Mouse (Mus musculus): ENCODE measurements at regions not wholly inside any gene's neighbourhood (a gene's known extent, or its start where the extent isn't known, plus 50 kb on each side); places are given as distances from the start of the nearest gene placed in this dataset.

GRCm38 (mm10) chr3:118434311-118434710 lies 127.6 kb upstream of the Dpyd start:
- peaks cover 51% of the 10 kb centered on the region for H3K27me3 ChIP-seq (replicated peaks; ENCODE audit: control insufficient read depth, insufficient read depth, low read length)
- H3K36me3 ChIP-seq (ENCODE audit: control insufficient read depth, insufficient read depth, low read length) = no peaks in the 10 kb centered on the region
- H3K4me2 ChIP-seq = peak overlapping the region; percentile 53
- H3K27ac ChIP-seq (ENCODE audit: low read depth, low read length) = no peak overlapping the region
- 3% methylated on average over 17 of the region's 17 CpGs for WGBS
- no peaks in the 10 kb centered on the region for H3K4me1 ChIP-seq (replicated peaks; ENCODE audit: control insufficient read depth, insufficient read depth, low read length)
- H3K9me3 ChIP-seq (ENCODE audit: control insufficient read depth, low read length) = no peaks in the 10 kb centered on the region
- peak overlapping the region; percentile 5; the same call in 1 of the 2 replicates for H3K4me3 ChIP-seq (ENCODE audit: low read depth, low read length)
- DNase-seq (ENCODE audit: low spot score) (no peak), ATAC-seq (replicated peaks; ENCODE audit: low FRiP score) (no peak)
- no peak overlapping the region for H3K9ac ChIP-seq (ENCODE audit: low read depth, low read length)

- Histone ChIP-seq H3K9me3 (ENCODE audit: control insufficient read depth, low read length) (no peaks in the 10 kb centered on the region), H3K36me3 (ENCODE audit: control insufficient read depth, insufficient read depth, low read length) (no peaks in the 10 kb centered on the region), H3K9ac (ENCODE audit: low read depth, low read length) (no peak overlapping the region), H3K27me3 (replicated peaks; ENCODE audit: control insufficient read depth, insufficient read depth, low read length) (peaks cover 50% of the 10 kb centered on the region), H3K4me3 (ENCODE audit: low read depth, low read length) (no peak overlapping the region), H3K4me1 (replicated peaks; ENCODE audit: control insufficient read depth, insufficient read depth, low read length) (no peaks in the 10 kb centered on the region), H3K27ac (ENCODE audit: low read depth, low read length) (no peak overlapping the region), H3K4me2 (no peak overlapping the region)
- DNase-seq (ENCODE audit: low spot score) = no peak
- ATAC-seq (replicated peaks; ENCODE audit: low FRiP score) = no peak
- 5% methylated on average over 13 of the region's 13 CpGs for WGBS
Measured at GRCm38 (mm10) chr3:118434847-118435246, 127.1 kb upstream of the Dpyd start.

- Histone ChIP-seq H3K4me2 (no peak overlapping the region), H3K9me3 (ENCODE audit: control insufficient read depth, low read length) (no peaks in the 10 kb centered on the region), H3K4me3 (ENCODE audit: low read depth, low read length) (no peak overlapping the region), H3K27ac (ENCODE audit: low read depth, low read length) (no peak overlapping the region), H3K9ac (ENCODE audit: low read depth, low read length) (no peak overlapping the region), H3K27me3 (replicated peaks; ENCODE audit: control insufficient read depth, insufficient read depth, low read length) (peaks cover 46% of the 10 kb centered on the region), H3K4me1 (replicated peaks; ENCODE audit: control insufficient read depth, insufficient read depth, low read length) (no peaks in the 10 kb centered on the region), H3K36me3 (ENCODE audit: control insufficient read depth, insufficient read depth, low read length) (no peaks in the 10 kb centered on the region)
- no peak for ATAC-seq (replicated peaks; ENCODE audit: low FRiP score)
- no peak for DNase-seq (ENCODE audit: low spot score)
- WGBS = 14% methylated on average over 9 of the region's 9 CpGs
Measured at GRCm38 (mm10) chr3:118435248-118435647, 126.7 kb upstream of the Dpyd start.

GRCm38 (mm10) chr3:118443742-118444332 lies 118.1 kb upstream of the Dpyd start:
- DNase-seq (ENCODE audit: low spot score) = no peak
- no peak overlapping the region for H3K27ac ChIP-seq (ENCODE audit: low read depth, low read length)
- no peak for ATAC-seq (replicated peaks; ENCODE audit: low FRiP score)

GRCm38 (mm10) chr3:118445360-118445759 lies 116.6 kb upstream of the Dpyd start:
- Histone ChIP-seq H3K36me3 (ENCODE audit: control insufficient read depth, insufficient read depth, low read length) (no peaks in the 10 kb centered on the region), H3K4me1 (replicated peaks; ENCODE audit: control insufficient read depth, insufficient read depth, low read length) (no peaks in the 10 kb centered on the region), H3K27ac (ENCODE audit: low read depth, low read length) (no peak overlapping the region), H3K4me3 (ENCODE audit: low read depth, low read length) (no peak overlapping the region), H3K27me3 (replicated peaks; ENCODE audit: control insufficient read depth, insufficient read depth, low read length) (no peaks in the 10 kb centered on the region), H3K9me3 (ENCODE audit: control insufficient read depth, low read length) (no peaks in the 10 kb centered on the region), H3K9ac (ENCODE audit: low read depth, low read length) (no peak overlapping the region), H3K4me2 (no peak overlapping the region)
- DNase-seq (ENCODE audit: low spot score) (no peak), ATAC-seq (replicated peaks; ENCODE audit: low FRiP score) (no peak)
- 80% methylated on average over 4 of the region's 4 CpGs for WGBS

More at GRCm38 (mm10) chr3:118443742-118444332, 118.1 kb upstream of the Dpyd start:
- WGBS = 60% methylated on average over 8 of the region's 8 CpGs
- Histone ChIP-seq H3K27me3 (replicated peaks; ENCODE audit: control insufficient read depth, insufficient read depth, low read length) (no peaks in the 10 kb centered on the region), H3K36me3 (ENCODE audit: control insufficient read depth, insufficient read depth, low read length) (no peaks in the 10 kb centered on the region), H3K9me3 (ENCODE audit: control insufficient read depth, low read length) (no peaks in the 10 kb centered on the region), H3K4me1 (replicated peaks; ENCODE audit: control insufficient read depth, insufficient read depth, low read length) (no peaks in the 10 kb centered on the region), H3K4me3 (ENCODE audit: low read depth, low read length) (no peak overlapping the region), H3K9ac (ENCODE audit: low read depth, low read length) (no peak overlapping the region), H3K4me2 (no peak overlapping the region)

- Histone ChIP-seq H3K9me3 (ENCODE audit: control insufficient read depth, low read length) (no peaks in the 10 kb centered on the region), H3K27ac (ENCODE audit: low read depth, low read length) (no peak overlapping the region), H3K4me2 (no peak overlapping the region), H3K4me1 (replicated peaks; ENCODE audit: control insufficient read depth, insufficient read depth, low read length) (no peaks in the 10 kb centered on the region), H3K4me3 (ENCODE audit: low read depth, low read length) (no peak overlapping the region), H3K9ac (ENCODE audit: low read depth, low read length) (no peak overlapping the region), H3K36me3 (ENCODE audit: control insufficient read depth, insufficient read depth, low read length) (no peaks in the 10 kb centered on the region), H3K27me3 (replicated peaks; ENCODE audit: control insufficient read depth, insufficient read depth, low read length) (no peaks in the 10 kb centered on the region)
- WGBS = 75% methylated on average over 2 of the region's 2 CpGs
- DNase-seq (ENCODE audit: low spot score) (no peak), ATAC-seq (replicated peaks; ENCODE audit: low FRiP score) (no peak)
Measured at GRCm38 (mm10) chr3:118459636-118460035, 102.3 kb upstream of the Dpyd start.

GRCm38 (mm10) chr3:118465611-118466010 lies 96.3 kb upstream of the Dpyd start:
- H3K9me3 ChIP-seq (ENCODE audit: control insufficient read depth, low read length) = no peaks in the 10 kb centered on the region
- no peak overlapping the region for H3K4me2 ChIP-seq
- WGBS = 81% methylated on average over 2 of the region's 2 CpGs
- H3K27me3 ChIP-seq (replicated peaks; ENCODE audit: control insufficient read depth, insufficient read depth, low read length) = no peaks in the 10 kb centered on the region
- no peaks in the 10 kb centered on the region for H3K4me1 ChIP-seq (replicated peaks; ENCODE audit: control insufficient read depth, insufficient read depth, low read length)
- no peak for DNase-seq (ENCODE audit: low spot score)
- H3K36me3 ChIP-seq (ENCODE audit: control insufficient read depth, insufficient read depth, low read length) = no peaks in the 10 kb centered on the region
- H3K27ac ChIP-seq (ENCODE audit: low read depth, low read length) = no peak overlapping the region
- ATAC-seq (replicated peaks; ENCODE audit: low FRiP score) = no peak
- no peak overlapping the region for H3K4me3 ChIP-seq (ENCODE audit: low read depth, low read length)
- no peak overlapping the region for H3K9ac ChIP-seq (ENCODE audit: low read depth, low read length)

- no peak for ATAC-seq (replicated peaks; ENCODE audit: low FRiP score)
- 77% methylated on average over 10 of the region's 10 CpGs for WGBS
- Histone ChIP-seq H3K36me3 (ENCODE audit: control insufficient read depth, insufficient read depth, low read length) (no peaks in the 10 kb centered on the region), H3K27me3 (replicated peaks; ENCODE audit: control insufficient read depth, insufficient read depth, low read length) (no peaks in the 10 kb centered on the region), H3K4me3 (ENCODE audit: low read depth, low read length) (no peak overlapping the region), H3K9ac (ENCODE audit: low read depth, low read length) (no peak overlapping the region), H3K9me3 (ENCODE audit: control insufficient read depth, low read length) (no peaks in the 10 kb centered on the region), H3K4me1 (replicated peaks; ENCODE audit: control insufficient read depth, insufficient read depth, low read length) (no peaks in the 10 kb centered on the region), H3K4me2 (no peak overlapping the region), H3K27ac (ENCODE audit: low read depth, low read length) (no peak overlapping the region)
- DNase-seq (ENCODE audit: low spot score) = no peak
Measured at GRCm38 (mm10) chr3:118472215-118472799, 89.6 kb upstream of the Dpyd start.

- ATAC-seq (replicated peaks; ENCODE audit: low FRiP score) (no peak), DNase-seq (ENCODE audit: low spot score) (no peak)
- H3K9ac ChIP-seq (ENCODE audit: low read depth, low read length) = no peak overlapping the region
- WGBS = 79% methylated on average over 8 of the region's 8 CpGs
- no peaks in the 10 kb centered on the region for H3K36me3 ChIP-seq (ENCODE audit: control insufficient read depth, insufficient read depth, low read length)
- no peak overlapping the region for H3K27ac ChIP-seq (ENCODE audit: low read depth, low read length)
- no peaks in the 10 kb centered on the region for H3K27me3 ChIP-seq (replicated peaks; ENCODE audit: control insufficient read depth, insufficient read depth, low read length)
- H3K4me2 ChIP-seq = no peak overlapping the region
- H3K9me3 ChIP-seq (ENCODE audit: control insufficient read depth, low read length) = no peaks in the 10 kb centered on the region
- no peaks in the 10 kb centered on the region for H3K4me1 ChIP-seq (replicated peaks; ENCODE audit: control insufficient read depth, insufficient read depth, low read length)
- H3K4me3 ChIP-seq (ENCODE audit: low read depth, low read length) = no peak overlapping the region
Measured at GRCm38 (mm10) chr3:118478065-118478464, 83.9 kb upstream of the Dpyd start.

All from liver, embryonic 11.5 days (tissue).